Comparison of ENCODE assay signal across 1 mouse cellular context in genomic region chr14:21765754-21766397, GRCm38 (mm10).
TF ChIP-seq lines count a peak whose summit lies in the region.

No protein-coding gene starts in this region.

TF ChIP-seq in MEL, 35 proteins besides CTCF, POLR2A, EP300 and RAD21:
- TF ChIP-seq ZMIZ1 (IDR thresholded peaks at IDR 0.05; ENCODE audit: low read depth, low read length), result no peak
- no peak for TF ChIP-seq HCFC1 (IDR thresholded peaks at IDR 0.05; ENCODE audit: low read depth, low read length)
- no peak for TF ChIP-seq NRF1 (IDR thresholded peaks at IDR 0.05; ENCODE audit: insufficient read depth, low read depth, low read length, poor library complexity, severe bottlenecking)
- TF ChIP-seq GATA1 (IDR thresholded peaks at IDR 0.05; ENCODE audit: low read depth, low read length), result peak; percentile 62
- no peak for TF ChIP-seq CHD2 (IDR thresholded peaks at IDR 0.05; ENCODE audit: low read length)
- no peak for TF ChIP-seq BHLHE40 (IDR thresholded peaks at IDR 0.05; ENCODE audit: borderline replicate concordance, low read depth, low read length)
- no peak for TF ChIP-seq E2F4 (IDR thresholded peaks at IDR 0.05; ENCODE audit: borderline replicate concordance, low read depth, low read length)
- TF ChIP-seq POLR2AphosphoS2 (IDR thresholded peaks at IDR 0.05; ENCODE audit: low read length), result no peak
- TF ChIP-seq MAX (IDR thresholded peaks at IDR 0.05; ENCODE audit: low read length), result no peak
- TF ChIP-seq MYB (IDR thresholded peaks at IDR 0.05; ENCODE audit: low read depth, low read length), result no peak
- no peak for TF ChIP-seq MAZ (IDR thresholded peaks at IDR 0.05; ENCODE audit: low read depth, low read length)
- peak; percentile 39; the same call in 1 of the 2 replicates for TF ChIP-seq ETS1 (IDR thresholded peaks at IDR 0.05; ENCODE audit: low read depth, low read length)
- no peak for TF ChIP-seq MAFK (IDR thresholded peaks at IDR 0.05; ENCODE audit: borderline replicate concordance, low read depth, low read length)
- TF ChIP-seq NELFE (IDR thresholded peaks at IDR 0.05; ENCODE audit: low read depth, low read length), result no peak
- peak; percentile 55; the same call in 1 of the 2 replicates for TF ChIP-seq TCF12 (IDR thresholded peaks at IDR 0.05; ENCODE audit: low read depth, low read length)
TF ChIP-seq in MEL: peak in this region for 3.
